Mouse (Mus musculus): ENCODE measurements around the gene Epo. TPM values are rescaled to one million over a fixed set of nuclear protein-coding genes. Genes with fewer than 3 reads are reported as not detected.

Epo gene
- total RNA-seq, 2 experiments from 2014 or later: not detected

Small RNA genes lying within 50 kb of the gene (microRNA-seq; reads per million reads assigned to microRNA genes)
- gene Mir6418: not detected

Other genes with a start within 250 kb of the Epo start
- gene Ache, start 245.7 kb downstream of the Epo start, total RNA-seq (2021): 1 to 10 TPM; 1.4 to 2.2 TPM
- 1 to 10 TPM; 8.3 to 8.7 TPM for gene Ufsp1, start 238.6 kb downstream of the Epo start, total RNA-seq (2021)
- 10 to 100 TPM; 67.1 to 67.7 TPM for gene Srrt, start 225.6 kb downstream of the Epo start, total RNA-seq (2021)
- gene Trip6, start 218.8 kb downstream of the Epo start, total RNA-seq (2021): 10 to 100 TPM; 10.8 to 13.3 TPM
- 1 to 10 TPM; 2.7 to 3.0 TPM for gene Slc12a9, start 199.6 kb downstream of the Epo start, total RNA-seq (2021)
- 10 to 100 TPM; 52.5 to 64.2 TPM for gene Ephb4, start 183.1 kb downstream of the Epo start, total RNA-seq (2021)
- not detected for gene Zan, start 56.2 kb downstream of the Epo start, total RNA-seq (2021)
- gene Pop7, start 30.7 kb downstream of the Epo start, total RNA-seq (2021): 10 to 100 TPM; 14.8 to 15.3 TPM
- gene Gigyf1, start 14.7 kb downstream of the Epo start, total RNA-seq (2021): 10 to 100 TPM; 28.6 to 29.1 TPM
- gene Gnb2, start 268 bp upstream of the Epo start, total RNA-seq (2021): 100 to 1,000 TPM; 245 to 246 TPM
- gene Actl6b, start 20.3 kb upstream of the Epo start, total RNA-seq (2021): not detected
- under 1 TPM in 1 of 2 experiments, not detected in 1; 0.08 TPM for gene Tfr2, start 36.6 kb upstream of the Epo start, total RNA-seq (2021)
- 10 to 100 TPM; 16.2 to 17.5 TPM for gene Mospd3, start 67.8 kb upstream of the Epo start, total RNA-seq (2021)
- 10 to 100 TPM; 66.9 to 71.3 TPM for gene Pcolce, start 80.5 kb upstream of the Epo start, total RNA-seq (2021)
- gene Fbxo24, start 95.8 kb upstream of the Epo start, total RNA-seq (2021): under 1 TPM; 0.11 to 0.36 TPM
- 10 to 100 TPM; 17.6 to 18.2 TPM for gene Lrch4, start 95.9 kb upstream of the Epo start, total RNA-seq (2021)
- 1 to 10 TPM; 3.2 to 4.5 TPM for gene Gm20605, start 95.9 kb upstream of the Epo start, total RNA-seq (2021)
- gene Sap25, start 108.1 kb upstream of the Epo start, total RNA-seq (2021): 1 to 10 TPM; 3.0 to 3.9 TPM
- under 1 TPM; 0.29 to 0.48 TPM for gene Irs3, start 112.5 kb upstream of the Epo start, total RNA-seq (2021)
- 10 to 100 TPM; 11.8 to 13.3 TPM for gene Agfg2, start 151.5 kb upstream of the Epo start, total RNA-seq (2021)
- gene Nyap1, start 208.4 kb upstream of the Epo start, total RNA-seq (2021): under 1 TPM; 0.98 to 0.99 TPM
- 100 to 1,000 TPM; 282 to 288 TPM for gene Tsc22d4, start 212.5 kb upstream of the Epo start, total RNA-seq (2021)
- gene Ppp1r35, start 245.6 kb upstream of the Epo start, total RNA-seq (2021): 10 to 100 TPM; 11.1 to 13.4 TPM